Mouse (Mus musculus): ENCODE measurements around the gene Gm49340.
"Not testable (repeated sequence)": the region's sequence is repeated elsewhere in the genome, so short reads cannot be mapped to it uniquely, and the experiment has no call there.

The Gm49340 gene

GRCm38 (mm10) chr11:73329442-73329841 is at the start of gene Gm49340, which contains the start of the genes Aspa and Spata22:
Gene Gm49340 (plus strand): TSS chr11:73329741.
Gene Aspa (minus strand): TSS chr11:73329596.
Gene Spata22 (plus strand): TSS chr11:73329741.
- no peak for DNase-seq (ENCODE audit: low spot score)

- no peak for DNase-seq (ENCODE audit: low spot score)
These were observed 48.8 kb upstream of the Gm49340 start for GRCm38 (mm10) chr11:73280710-73281109.

DNA sequence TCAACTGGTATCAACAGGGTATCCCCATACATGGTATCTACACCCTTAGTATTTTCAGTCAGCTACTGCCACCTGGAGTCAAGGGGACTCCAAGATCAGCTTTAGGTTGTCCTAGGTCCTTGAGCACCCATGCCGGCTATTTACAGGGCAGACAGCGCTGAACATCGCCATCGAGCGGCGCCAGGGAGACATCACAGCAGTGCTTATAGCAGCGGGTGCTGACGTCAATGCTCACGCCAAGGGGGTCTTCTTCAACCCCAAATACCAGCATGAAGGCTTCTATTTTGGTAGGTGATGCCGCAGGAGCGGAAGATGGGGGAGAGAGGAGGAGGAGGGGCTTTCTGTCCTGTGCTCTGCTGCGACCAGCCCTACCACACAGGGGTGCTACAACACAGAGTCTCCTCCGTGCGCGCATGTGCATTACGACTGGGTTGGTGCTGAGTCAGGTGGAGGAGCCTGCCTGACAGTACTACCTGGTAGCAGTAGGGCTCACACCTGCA is 48.0 kb upstream of the Gm49340 start:
- peak; percentile 29 for DNase-seq (ENCODE audit: low spot score)

DNA sequence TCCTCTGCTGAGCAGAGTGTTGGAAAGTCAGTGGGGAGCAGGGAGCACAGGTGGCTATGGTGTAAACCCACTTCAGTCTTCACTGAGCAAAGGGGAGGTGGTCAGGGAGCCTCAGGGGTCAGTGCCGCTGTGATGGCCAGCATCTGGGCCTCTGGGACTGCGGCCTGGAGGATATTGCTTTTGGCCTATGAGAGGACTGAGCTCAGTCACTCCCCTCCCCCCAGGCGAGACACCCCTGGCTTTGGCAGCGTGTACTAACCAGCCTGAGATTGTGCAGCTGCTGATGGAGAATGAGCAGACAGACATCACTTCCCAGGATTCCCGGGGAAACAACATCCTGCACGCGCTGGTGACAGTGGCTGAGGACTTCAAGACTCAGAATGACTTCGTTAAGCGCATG is 46.2 kb upstream of the Gm49340 start:
- peak; percentile 21 for DNase-seq (ENCODE audit: low spot score)

DNA sequence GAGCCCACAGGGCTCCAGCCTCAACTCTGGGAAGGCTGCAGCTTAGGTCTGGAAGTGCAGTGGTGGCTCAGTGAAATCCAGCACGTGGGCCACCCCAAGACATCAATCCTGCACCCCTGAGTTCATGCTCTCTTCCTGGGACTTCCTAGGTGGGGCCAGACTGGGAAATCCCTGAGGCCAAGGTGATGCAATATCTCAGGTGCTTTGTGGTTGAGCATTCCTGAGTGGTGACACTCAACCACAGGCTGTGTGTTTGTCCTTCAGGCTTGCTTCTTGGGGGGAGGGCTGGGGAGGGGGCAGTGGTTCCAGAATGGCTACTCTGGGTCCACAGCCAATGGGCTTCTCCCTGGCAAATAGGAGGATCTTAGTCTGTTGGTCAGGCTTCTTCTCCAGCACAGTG is 45.6 kb upstream of the Gm49340 start:
- peak; percentile 3 for DNase-seq (ENCODE audit: low spot score)

- peak; percentile 7 for DNase-seq (ENCODE audit: low spot score)
These were observed 45.2 kb upstream of the Gm49340 start for GRCm38 (mm10) chr11:73284351-73284750.

GRCm38 (mm10) chr11:73289621-73290020 is 39.9 kb upstream of the Gm49340 start:
- no peak for DNase-seq (ENCODE audit: low spot score)

DNA sequence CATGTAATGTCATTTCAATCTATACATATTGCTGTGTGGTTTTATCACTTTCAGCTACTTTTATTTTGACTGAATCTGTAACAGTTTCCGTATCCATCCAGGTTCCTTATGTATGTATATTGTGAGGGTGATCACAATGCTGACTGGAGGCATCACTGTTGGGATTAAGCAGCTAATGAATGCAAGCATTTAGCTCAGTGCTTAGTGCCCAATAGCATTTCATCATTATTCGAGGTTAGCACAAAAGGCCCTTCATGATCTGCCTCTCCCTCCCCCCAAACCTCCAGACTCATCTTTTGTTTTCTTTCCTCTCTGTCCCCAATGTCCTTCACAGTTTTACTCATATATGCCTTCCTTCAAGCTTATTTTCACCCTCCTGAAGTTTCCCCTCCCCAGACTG is 26.4 kb upstream of the Gm49340 start:
- DNase-seq (ENCODE audit: low spot score), result no peak

DNA sequence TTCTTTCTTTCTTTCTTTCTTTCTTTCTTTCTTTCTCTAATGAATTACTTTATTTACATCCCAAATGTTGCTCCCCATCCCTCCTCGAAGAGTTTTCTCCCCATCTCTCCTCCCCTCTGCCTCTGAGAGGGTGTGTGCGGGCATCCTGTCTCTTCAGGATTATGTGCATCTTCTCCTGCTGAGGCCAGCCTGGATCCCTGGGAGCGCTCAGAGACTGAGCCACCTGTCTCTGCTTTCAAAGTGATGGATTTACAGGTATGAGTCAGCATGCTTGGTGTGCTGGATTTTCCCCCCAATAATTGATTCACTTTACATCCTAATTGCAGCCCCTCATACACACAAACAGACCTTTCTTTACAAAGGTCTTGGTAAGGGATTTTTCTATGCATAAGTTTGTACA is 13.6 kb upstream of the Gm49340 start:
- no peak for DNase-seq (ENCODE audit: low spot score)

GRCm38 (mm10) chr11:73318581-73318980 is 11.0 kb upstream of the Gm49340 start:
- DNase-seq (ENCODE audit: low spot score), result not testable (repeated sequence)

DNA sequence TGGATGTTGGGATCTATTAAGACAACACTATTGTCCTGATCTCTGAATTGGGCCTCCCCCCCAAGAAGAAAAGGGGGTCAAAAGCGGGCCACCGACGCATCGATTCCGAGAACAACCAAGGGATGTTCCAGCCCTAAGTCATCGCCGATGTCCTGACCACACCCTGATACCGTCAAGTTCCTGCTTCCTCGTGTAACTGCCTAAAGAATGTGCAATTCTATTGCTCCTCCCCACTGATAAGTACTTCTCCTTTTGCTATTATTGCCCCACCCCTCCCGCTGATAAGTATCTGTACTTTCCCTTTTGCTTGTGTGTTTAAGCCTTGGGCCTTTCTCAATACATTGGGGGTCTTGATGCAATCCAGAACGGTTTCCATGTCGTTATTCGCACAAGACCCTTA is 8.5 kb upstream of the Gm49340 start:
- not testable (repeated sequence) for DNase-seq (ENCODE audit: low spot score)

DNA sequence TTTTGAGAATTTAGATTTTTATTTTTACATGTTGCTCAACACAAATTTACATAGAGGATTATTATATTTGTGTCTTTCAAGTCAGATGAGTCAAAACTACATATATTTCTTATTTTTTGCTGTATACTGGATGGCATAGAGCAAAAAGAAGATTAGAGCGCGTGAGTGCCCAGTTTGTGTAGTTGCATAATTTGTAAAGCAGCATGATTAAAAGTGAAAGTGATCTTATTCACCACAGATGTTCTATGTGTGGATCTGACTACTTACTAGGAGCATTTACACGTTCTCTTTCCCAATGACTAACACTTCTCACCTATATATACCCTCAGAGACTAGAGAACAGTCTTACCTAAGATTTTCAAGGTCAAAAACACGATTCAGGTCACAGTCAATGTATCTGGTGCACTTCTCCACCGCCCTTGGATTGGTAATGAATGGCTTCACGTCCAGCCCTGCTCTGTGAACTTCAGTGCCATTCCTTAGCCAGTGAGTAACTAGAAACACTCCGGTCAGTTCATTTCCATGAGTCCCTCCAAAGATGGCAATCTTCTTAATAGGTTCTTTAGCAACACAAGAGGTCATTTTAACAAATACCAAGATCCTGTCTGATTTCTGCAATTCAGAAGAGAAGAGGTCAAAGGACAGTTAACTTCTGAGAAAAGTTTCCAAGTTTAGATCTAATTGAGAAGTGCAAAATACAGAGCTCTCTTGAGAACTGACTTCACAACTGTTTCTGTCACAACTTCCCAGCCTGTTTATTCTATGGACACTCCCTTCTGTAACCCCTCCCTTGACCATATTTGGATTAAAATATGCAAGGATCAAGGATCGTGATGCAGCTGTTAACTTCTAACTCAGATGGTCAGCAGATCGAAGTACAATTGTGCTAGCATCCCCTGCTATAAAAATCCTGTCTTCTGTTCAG is 5.4 kb upstream of the Gm49340 start:
- DNase-seq (ENCODE audit: low spot score), result peak; percentile 7

DNA sequence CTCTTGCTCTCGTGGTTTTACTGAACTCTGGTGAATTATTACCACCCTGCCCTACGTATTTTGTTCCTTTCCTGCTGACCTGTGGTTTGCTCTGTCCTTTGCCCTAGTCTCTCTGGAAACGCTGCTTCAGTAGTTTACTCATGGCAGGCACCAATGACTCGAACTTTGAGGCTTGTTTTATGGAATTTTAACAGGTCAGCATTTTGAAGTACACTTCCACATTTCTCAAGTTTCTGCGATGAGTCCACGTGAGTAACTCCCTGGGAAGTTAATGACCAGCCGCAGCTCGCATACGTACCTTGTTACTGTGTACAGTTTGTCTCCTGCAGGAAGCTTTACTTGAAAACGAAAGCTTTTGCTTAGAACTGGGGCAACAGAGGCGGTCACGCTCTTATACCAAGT is 3.1 kb upstream of the Gm49340 start:
- DNase-seq (ENCODE audit: low spot score), result peak; percentile 14

DNA sequence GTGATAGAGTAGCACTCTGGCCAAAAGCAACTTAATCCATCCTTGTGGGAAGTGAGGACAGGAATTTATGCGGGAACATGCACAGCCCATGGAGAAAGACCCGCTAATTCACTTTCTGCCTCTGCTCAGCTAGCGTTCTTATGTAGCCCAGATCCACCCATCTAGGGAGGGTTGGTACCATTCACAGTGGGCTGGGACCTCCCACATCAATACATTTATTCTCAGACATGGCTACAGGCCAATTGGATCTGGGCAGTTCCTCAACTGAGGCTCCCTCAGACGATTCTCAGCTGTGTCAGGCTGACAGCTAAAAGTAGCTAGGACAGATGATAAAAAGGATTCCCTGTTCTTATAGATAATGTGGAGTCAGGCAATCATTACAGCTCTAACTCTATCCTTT is 2.2 kb upstream of the Gm49340 start:
- no peak for DNase-seq (ENCODE audit: low spot score)

GRCm38 (mm10) chr11:73333357-73333756 is 3.8 kb downstream of the Gm49340 start:
- no peak for DNase-seq (ENCODE audit: low spot score)

DNA sequence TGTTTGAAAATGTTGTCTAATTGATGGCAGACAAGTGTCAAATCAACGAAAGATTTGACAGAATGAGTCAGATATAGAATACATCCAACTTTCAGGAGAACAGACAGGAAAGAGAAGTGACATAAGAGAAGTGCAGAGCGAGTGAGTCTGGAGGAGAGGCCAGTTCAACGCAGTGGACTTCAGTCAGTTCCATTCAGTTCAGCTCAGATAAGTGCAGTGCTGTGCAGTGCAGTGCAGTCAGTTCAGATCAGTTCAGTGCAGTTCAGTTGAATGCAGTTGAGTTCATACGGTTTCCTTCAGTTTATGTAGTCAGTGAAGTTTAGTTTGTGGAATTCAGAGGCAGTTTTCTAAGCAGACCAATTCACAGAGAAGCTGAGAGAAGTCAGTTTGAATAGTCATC is 7.4 kb downstream of the Gm49340 start:
- no peak for DNase-seq (ENCODE audit: low spot score)

- DNase-seq (ENCODE audit: low spot score), result no peak
These were observed 20.9 kb downstream of the Gm49340 start, which contains the start of gene Olfr20 for GRCm38 (mm10) chr11:73350483-73350882. Gene Olfr20 (plus strand): TSS chr11:73350783.

GRCm38 (mm10) chr11:73370946-73371345 is 41.4 kb downstream of the Gm49340 start, which contains the start of gene Olfr376:
Gene Olfr376 (plus strand): TSS chr11:73371246.
- no peak for DNase-seq (ENCODE audit: low spot score)

GRCm38 (mm10) chr11:73395374-73395773 is 65.8 kb downstream of the Gm49340 start:
- no peak for DNase-seq (ENCODE audit: low spot score)

GRCm38 (mm10) chr11:73399514-73399913 is 70.0 kb downstream of the Gm49340 start, which contains the start of gene Olfr1:
Gene Olfr1 (minus strand): TSS chr11:73399614.
- no peak for DNase-seq (ENCODE audit: low spot score)

All from lung, postnatal 25 days (tissue).